Mouse (Mus musculus): Measurements from ENCODE around the gene Gm13119. TPM values are rescaled to one million over a fixed set of nuclear protein-coding genes. Genes with fewer than 3 reads are reported as not detected.

Gene Gm13119
- polyA plus RNA-seq, 1 experiment: not detected

DNA sequence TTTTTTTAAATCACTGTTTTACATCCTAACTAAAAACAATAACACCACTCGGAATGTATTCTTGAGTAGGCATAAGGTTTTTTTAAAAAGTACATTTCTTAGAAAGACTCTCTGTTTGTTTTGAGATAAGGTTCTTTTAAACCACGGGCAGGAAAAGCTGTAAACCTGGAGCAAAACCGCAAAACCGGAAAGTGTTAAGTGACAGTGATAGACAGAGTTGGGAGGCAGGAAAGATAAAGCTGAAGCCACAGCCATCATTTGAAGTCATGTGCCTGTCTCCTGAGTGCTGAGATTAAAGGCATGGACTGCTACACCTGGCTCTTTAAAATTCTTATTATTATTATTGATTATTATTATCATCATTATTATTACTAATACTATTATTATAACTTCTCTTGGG is 45.0 kb downstream of the Gm13119 start:
- H3K9me3 ChIP-seq (replicated peaks; ENCODE audit: control insufficient read depth, insufficient read depth, low read length, poor library complexity, severe bottlenecking): no peaks in the 10 kb centered on the region
- peaks cover 1% of the 10 kb centered on the region for H3K4me1 ChIP-seq (ENCODE audit: control insufficient read depth, insufficient read depth, low read length)
- H3K36me3 ChIP-seq (ENCODE audit: control insufficient read depth, insufficient read depth, low read length, poor library complexity, severe bottlenecking): no peaks in the 10 kb centered on the region
- no peak overlapping the region for H3K4me3 ChIP-seq (ENCODE audit: low read depth, low read length)
- TF ChIP-seq CTCF (IDR thresholded peaks at IDR 0.05; ENCODE audit: low read depth, low read length) (no peak), POLR2A (IDR thresholded peaks at IDR 0.05; ENCODE audit: insufficient read depth, low read length) (no peak), EP300 (IDR thresholded peaks at IDR 0.05; ENCODE audit: insufficient read depth, low read depth, low read length) (no peak)
- no peak overlapping the region for H3K9ac ChIP-seq (ENCODE audit: low read depth, poor library complexity, severe bottlenecking)
- no peak overlapping the region for H3K27ac ChIP-seq (ENCODE audit: insufficient read depth, low read length)
- H3K27me3 ChIP-seq (ENCODE audit: control insufficient read depth, insufficient read depth, low read length, poor library complexity, severe bottlenecking): no peaks in the 10 kb centered on the region

DNA sequence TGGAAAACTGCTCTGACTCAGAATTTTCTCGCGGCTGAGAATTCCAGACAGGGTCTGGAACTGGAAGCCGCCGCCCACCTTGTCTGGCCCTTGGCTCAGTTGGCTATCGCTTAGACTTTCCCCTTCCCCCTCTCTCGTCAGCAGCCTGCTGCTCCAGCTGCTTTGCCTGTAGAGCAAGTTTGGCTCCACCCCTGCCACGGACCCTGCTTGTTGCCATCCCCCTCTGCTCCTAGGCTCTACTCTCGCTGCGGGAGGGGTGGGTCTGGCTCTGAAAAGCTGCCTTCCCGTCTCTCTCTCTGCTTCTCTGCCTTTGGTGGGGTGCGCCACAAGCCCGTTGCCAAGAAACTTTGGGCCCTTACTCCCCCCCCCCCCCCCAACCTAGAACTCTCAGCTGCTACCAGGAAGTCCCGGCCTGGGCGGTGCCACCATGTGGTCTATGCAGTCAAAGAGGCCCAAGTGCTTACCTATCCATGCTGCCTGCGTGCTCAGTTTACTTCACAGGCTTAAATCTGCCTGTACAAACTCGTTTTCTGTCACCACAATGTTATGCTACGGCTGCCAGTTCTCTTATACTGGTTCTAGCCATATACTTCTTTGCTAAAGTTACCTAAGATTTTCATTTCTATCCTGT is 46.8 kb downstream of the Gm13119 start:
- peak overlapping the region; percentile 38 for H3K9ac ChIP-seq (ENCODE audit: low read depth, poor library complexity, severe bottlenecking)
- TF ChIP-seq EP300 (IDR thresholded peaks at IDR 0.05; ENCODE audit: insufficient read depth, low read depth, low read length) (peak; percentile 85), POLR2A (IDR thresholded peaks at IDR 0.05; ENCODE audit: insufficient read depth, low read length) (no peak)
- H3K9me3 ChIP-seq (replicated peaks; ENCODE audit: control insufficient read depth, insufficient read depth, low read length, poor library complexity, severe bottlenecking): no peaks in the 10 kb centered on the region
- peak overlapping the region; percentile 84 for H3K27ac ChIP-seq (ENCODE audit: insufficient read depth, low read length)
- no peaks in the 10 kb centered on the region for H3K27me3 ChIP-seq (ENCODE audit: control insufficient read depth, insufficient read depth, low read length, poor library complexity, severe bottlenecking)
- H3K36me3 ChIP-seq (ENCODE audit: control insufficient read depth, insufficient read depth, low read length, poor library complexity, severe bottlenecking): no peaks in the 10 kb centered on the region
- no peaks in the 10 kb centered on the region for H3K4me1 ChIP-seq (ENCODE audit: control insufficient read depth, insufficient read depth, low read length)
- peak overlapping the region; percentile 45 for H3K4me3 ChIP-seq (ENCODE audit: low read depth, low read length)

DNA sequence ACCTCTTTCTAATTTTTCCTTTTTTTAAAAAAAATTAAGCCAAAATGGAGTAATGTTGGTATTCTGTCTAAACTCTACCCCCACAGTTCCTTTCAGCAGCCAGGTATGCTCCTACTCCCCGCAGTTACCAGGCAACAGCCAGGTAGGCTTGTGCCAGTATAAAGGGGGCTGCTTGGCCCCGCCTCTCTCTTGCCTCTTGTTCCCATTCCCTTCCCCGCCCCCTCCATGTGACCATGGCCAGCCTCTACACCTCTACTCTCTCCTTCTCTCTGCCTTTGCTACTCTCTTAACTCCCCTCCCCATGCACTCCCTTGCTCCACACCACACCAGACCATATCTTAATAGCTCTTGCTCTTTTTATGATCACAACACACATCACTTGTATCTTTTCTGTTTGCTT is 48.5 kb downstream of the Gm13119 start:
- Histone ChIP-seq H3K36me3 (ENCODE audit: control insufficient read depth, insufficient read depth, low read length, poor library complexity, severe bottlenecking) (no peaks in the 10 kb centered on the region), H3K9me3 (replicated peaks; ENCODE audit: control insufficient read depth, insufficient read depth, low read length, poor library complexity, severe bottlenecking) (no peaks in the 10 kb centered on the region), H3K4me1 (ENCODE audit: control insufficient read depth, insufficient read depth, low read length) (no peaks in the 10 kb centered on the region), H3K27me3 (ENCODE audit: control insufficient read depth, insufficient read depth, low read length, poor library complexity, severe bottlenecking) (no peaks in the 10 kb centered on the region), H3K9ac (ENCODE audit: low read depth, poor library complexity, severe bottlenecking) (no peak overlapping the region), H3K4me3 (ENCODE audit: low read depth, low read length) (no peak overlapping the region), H3K27ac (ENCODE audit: insufficient read depth, low read length) (no peak overlapping the region)
- TF ChIP-seq EP300 (IDR thresholded peaks at IDR 0.05; ENCODE audit: insufficient read depth, low read depth, low read length): no peak
- TF ChIP-seq CTCF (IDR thresholded peaks at IDR 0.05; ENCODE audit: low read depth, low read length): no peak
- TF ChIP-seq POLR2A (IDR thresholded peaks at IDR 0.05; ENCODE audit: insufficient read depth, low read length): no peak

DNA sequence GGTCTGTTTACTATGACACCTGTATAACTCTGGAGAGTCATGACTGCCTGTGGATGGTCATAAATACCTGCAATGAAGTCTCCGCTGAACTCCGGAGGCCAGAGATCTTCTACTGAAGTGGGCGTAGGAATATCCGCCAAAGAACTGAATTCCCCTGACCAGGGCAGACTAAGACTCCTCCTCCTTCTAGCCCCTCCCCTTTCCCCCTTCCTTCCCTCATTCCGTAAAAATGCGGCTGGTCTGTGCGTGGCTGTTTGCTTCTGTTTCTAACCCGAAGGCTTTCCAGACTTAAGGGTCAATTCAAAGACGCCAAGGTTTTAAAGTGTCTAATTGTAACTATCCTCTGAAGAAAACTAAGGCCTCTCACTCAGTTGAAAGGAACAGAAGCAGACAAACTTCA is 50.5 kb downstream of the Gm13119 start, which contains the start of gene Pramef12:
Pramef12 (minus strand) TSS at position 175 of the 400 bp plus-strand sequence.
- Histone ChIP-seq H3K9ac (ENCODE audit: low read depth, poor library complexity, severe bottlenecking) (peak within 1 kb of the TSS; percentile 54; the same call in 1 of the 2 replicates), H3K9me3 (replicated peaks; ENCODE audit: control insufficient read depth, insufficient read depth, low read length, poor library complexity, severe bottlenecking) (no peaks in the 10 kb centered on the region), H3K27me3 (ENCODE audit: control insufficient read depth, insufficient read depth, low read length, poor library complexity, severe bottlenecking) (no peaks in the 10 kb centered on the region), H3K27ac (ENCODE audit: insufficient read depth, low read length) (no peak within 1 kb of the TSS), H3K4me1 (ENCODE audit: control insufficient read depth, insufficient read depth, low read length) (no peaks in the 10 kb centered on the region), H3K4me3 (ENCODE audit: low read depth, low read length) (peak within 1 kb of the TSS; percentile 65), H3K36me3 (ENCODE audit: control insufficient read depth, insufficient read depth, low read length, poor library complexity, severe bottlenecking) (no peaks in the 10 kb centered on the region)
- TF ChIP-seq EP300 (IDR thresholded peaks at IDR 0.05; ENCODE audit: insufficient read depth, low read depth, low read length) (no peak), POLR2A (IDR thresholded peaks at IDR 0.05; ENCODE audit: insufficient read depth, low read length) (no peak), CTCF (IDR thresholded peaks at IDR 0.05; ENCODE audit: low read depth, low read length) (no peak)

Other genes with a start within 250 kb of the Gm13119 start
- gene Oog3, start 195.3 kb upstream of the Gm13119 start, polyA plus RNA-seq (2011; ENCODE audit: insufficient read depth, insufficient read length, low read depth, missing spikeins): not detected in 2 replicates
- not detected in 2 replicates for gene Oog2, start 167.2 kb upstream of the Gm13119 start, polyA plus RNA-seq (2011; ENCODE audit: insufficient read depth, insufficient read length, low read depth, missing spikeins)
- not detected in 2 replicates for gene C87977, start 144.6 kb upstream of the Gm13119 start, polyA plus RNA-seq (2011; ENCODE audit: insufficient read depth, insufficient read length, low read depth, missing spikeins)
- not detected in 2 replicates for gene Pramel5, start 77.5 kb upstream of the Gm13119 start, polyA plus RNA-seq (2011; ENCODE audit: insufficient read depth, insufficient read length, low read depth, missing spikeins)
- not detected in 2 replicates for gene Gm13128, start 27.7 kb upstream of the Gm13119 start, polyA plus RNA-seq (2011; ENCODE audit: insufficient read depth, insufficient read length, low read depth, missing spikeins)
- not detected in 2 replicates for gene Pramef20, start 20.0 kb downstream of the Gm13119 start, polyA plus RNA-seq (2011; ENCODE audit: insufficient read depth, insufficient read length, low read depth, missing spikeins)
- 33.3 and 36.0 TPM in 2 replicates for gene Pramef12, start 50.5 kb downstream of the Gm13119 start, polyA plus RNA-seq (2011; ENCODE audit: insufficient read depth, insufficient read length, low read depth, missing spikeins)
- not detected in 2 replicates for gene 1700012P22Rik, start 80.8 kb downstream of the Gm13119 start, polyA plus RNA-seq (2011; ENCODE audit: insufficient read depth, insufficient read length, low read depth, missing spikeins)
- gene Gm9944, start 95.4 kb downstream of the Gm13119 start, polyA plus RNA-seq (2011; ENCODE audit: insufficient read depth, insufficient read length, low read depth, missing spikeins): not detected in 2 replicates
- not detected in 2 replicates for gene Aadacl3, start 105.8 kb downstream of the Gm13119 start, polyA plus RNA-seq (2011; ENCODE audit: insufficient read depth, insufficient read length, low read depth, missing spikeins)
- gene 9430007A20Rik, start 161.9 kb downstream of the Gm13119 start, polyA plus RNA-seq (2011; ENCODE audit: insufficient read depth, insufficient read length, low read depth, missing spikeins): not detected in 2 replicates
- gene Gm13124, start 207.2 kb downstream of the Gm13119 start, polyA plus RNA-seq (2011; ENCODE audit: insufficient read depth, insufficient read length, low read depth, missing spikeins): not detected in 2 replicates

Data from ES-Bruce4 (cell line).